Mouse (Mus musculus): ENCODE data around the gene B4galt5.

GRCm38 (mm10) chr2:167304651-167305381 is 44.2 kb downstream of the B4galt5 start:
- TF ChIP-seq CTCF (conservative IDR thresholded peaks at IDR 0.05; ENCODE audit: low read length) (no peak), POU5F1 (IDR thresholded peaks at IDR 0.05; ENCODE audit: borderline replicate concordance, low read length) (no peak), NANOG (IDR thresholded peaks at IDR 0.05; ENCODE audit: borderline replicate concordance, low read length) (no peak)

Measured in E14TG2a.4 (cell line).